Mouse (Mus musculus): Measurements from ENCODE around the gene Ndst4. TPM values are rescaled to one million over a fixed set of nuclear protein-coding genes. Genes with fewer than 3 reads are reported as not detected.

Gene Ndst4
- not detected for total RNA-seq (2018; cell fraction: chromatin; rRNA removed)
- total RNA-seq (2018; cell fraction: cytosol; rRNA removed), result not detected
- total RNA-seq (2018; cell fraction: nucleus; rRNA removed), result not detected
- polyA plus RNA-seq (2018), result not detected in 3 replicates

DNA sequence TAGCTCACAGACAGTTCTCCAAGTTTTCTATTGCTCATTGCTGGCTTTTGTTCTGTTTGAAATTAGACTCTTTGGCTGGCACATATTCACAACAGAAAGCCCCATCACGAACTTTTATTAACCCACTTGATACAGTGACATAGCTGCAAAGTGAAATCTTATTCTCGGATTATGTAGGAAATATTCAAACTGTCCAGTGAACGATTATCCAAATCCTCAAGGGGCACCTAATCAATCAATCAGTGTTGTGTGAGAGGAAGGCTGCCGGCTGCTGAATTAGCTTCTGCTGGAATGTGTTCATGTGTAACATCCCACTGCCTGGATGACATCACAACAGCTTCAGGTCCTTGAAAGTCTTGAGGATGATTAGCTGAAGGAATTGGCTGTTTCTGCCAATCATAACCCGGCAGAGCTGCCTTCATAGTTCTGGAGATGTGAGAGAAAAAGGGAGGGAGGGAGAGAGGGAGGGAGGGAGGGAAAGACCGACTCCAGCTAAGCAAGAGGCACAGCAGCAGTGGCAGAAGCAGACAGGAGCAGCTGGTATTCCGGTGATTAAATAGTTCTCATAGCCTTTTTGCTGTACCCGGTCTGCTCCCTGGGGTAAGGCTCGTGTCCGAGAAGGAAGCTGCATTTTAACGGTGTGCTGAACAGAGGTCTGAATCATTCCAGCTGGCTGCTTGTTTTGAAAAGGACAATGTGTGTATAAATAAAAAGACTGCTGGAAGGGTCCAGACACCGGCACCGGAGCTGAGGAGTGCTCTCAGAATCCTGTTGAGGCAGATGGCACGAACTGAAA is at the start of gene Ndst4:
Gene Ndst4 (plus strand): TSS at position 476 of the 796 bp plus-strand sequence.
- Histone ChIP-seq H3K36me3 (ENCODE audit: inconsistent target) (no peaks in the 10 kb centered on the region), H3K4me3 (ENCODE audit: inconsistent target) (no peak within 1 kb of the TSS), H3K79me2 (ENCODE audit: inconsistent target) (no peaks in the 10 kb centered on the region), H3K27ac (no peak within 1 kb of the TSS)
- WGBS (ENCODE audit: missing documents), result 53% methylated on average over 14 of the region's 14 CpGs

DNA sequence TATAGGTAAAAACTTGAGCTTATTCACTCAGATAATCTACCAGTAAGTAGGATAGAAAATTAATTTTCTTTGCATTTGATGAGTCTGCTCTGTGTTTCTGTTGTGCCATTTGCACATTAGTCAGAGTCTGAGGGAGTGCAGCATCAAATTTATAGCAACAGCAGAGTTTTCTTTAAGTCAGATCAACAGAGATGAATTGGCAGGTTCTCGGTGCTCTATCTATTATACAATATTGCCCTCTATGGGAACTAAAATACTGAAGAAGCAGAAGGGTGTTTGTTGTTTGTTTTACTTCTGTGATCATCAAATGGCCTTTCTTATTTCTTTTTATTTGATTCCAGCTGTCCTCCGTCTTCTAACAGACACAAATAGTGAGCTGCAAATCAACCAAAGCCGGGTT is 6.4 kb upstream of the Ndst4 start:
- H3K79me2 ChIP-seq (ENCODE audit: inconsistent target), result no peaks in the 10 kb centered on the region
- H3K36me3 ChIP-seq (ENCODE audit: inconsistent target), result no peaks in the 10 kb centered on the region
- no peak overlapping the region for H3K27ac ChIP-seq
- H3K4me3 ChIP-seq (ENCODE audit: inconsistent target), result no peak overlapping the region
- WGBS (ENCODE audit: missing documents), result 84% methylated on average over 3 of the region's 3 CpGs

DNA sequence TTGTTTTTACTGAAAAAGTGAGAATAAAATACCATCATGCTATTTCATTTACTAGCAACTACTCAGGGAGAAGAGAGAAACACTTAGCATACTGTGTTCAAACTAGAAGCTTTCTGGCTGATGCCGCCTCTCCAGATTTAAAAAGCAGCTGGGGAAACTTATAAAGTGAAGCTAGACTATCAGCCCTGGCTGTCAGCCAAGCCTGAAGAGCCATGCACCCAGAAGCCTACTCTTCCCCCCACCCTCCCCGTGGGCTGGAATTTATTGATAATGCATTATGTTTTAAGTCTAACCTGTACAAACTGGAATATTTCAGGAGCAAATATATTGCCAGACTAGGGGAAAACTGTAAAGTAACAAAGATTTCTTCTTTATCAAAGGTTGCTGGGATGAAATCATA is 2.6 kb downstream of the Ndst4 start:
- Histone ChIP-seq H3K27ac (no peak overlapping the region), H3K79me2 (ENCODE audit: inconsistent target) (no peaks in the 10 kb centered on the region), H3K36me3 (ENCODE audit: inconsistent target) (no peaks in the 10 kb centered on the region), H3K4me3 (ENCODE audit: inconsistent target) (no peak overlapping the region)
- WGBS (ENCODE audit: missing documents), result 79% methylated on average over 2 of the region's 2 CpGs

DNA sequence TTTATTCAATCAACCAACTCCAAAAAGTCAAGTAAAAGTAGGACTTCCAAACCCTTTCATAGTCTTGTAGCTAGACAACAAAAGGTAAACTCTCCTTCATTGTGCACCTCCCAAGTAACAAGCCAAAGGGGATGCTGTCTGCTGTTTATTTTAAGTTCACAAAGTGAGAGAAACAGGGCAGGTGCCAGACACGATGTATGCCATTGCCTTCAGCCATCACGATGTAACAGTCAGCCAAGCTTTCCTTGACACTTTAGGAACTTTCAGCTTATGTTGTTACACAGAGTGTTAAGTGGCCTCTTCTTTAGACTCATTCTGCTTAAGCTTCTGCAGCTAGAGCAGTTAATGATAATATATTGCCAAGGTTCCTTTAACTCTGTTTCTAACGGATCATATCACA is 3.1 kb downstream of the Ndst4 start:
- Histone ChIP-seq H3K36me3 (ENCODE audit: inconsistent target) (no peaks in the 10 kb centered on the region), H3K27ac (no peak overlapping the region), H3K79me2 (ENCODE audit: inconsistent target) (no peaks in the 10 kb centered on the region), H3K4me3 (ENCODE audit: inconsistent target) (no peak overlapping the region)
- WGBS (ENCODE audit: missing documents), result 86% methylated on average over 3 of the region's 3 CpGs

DNA sequence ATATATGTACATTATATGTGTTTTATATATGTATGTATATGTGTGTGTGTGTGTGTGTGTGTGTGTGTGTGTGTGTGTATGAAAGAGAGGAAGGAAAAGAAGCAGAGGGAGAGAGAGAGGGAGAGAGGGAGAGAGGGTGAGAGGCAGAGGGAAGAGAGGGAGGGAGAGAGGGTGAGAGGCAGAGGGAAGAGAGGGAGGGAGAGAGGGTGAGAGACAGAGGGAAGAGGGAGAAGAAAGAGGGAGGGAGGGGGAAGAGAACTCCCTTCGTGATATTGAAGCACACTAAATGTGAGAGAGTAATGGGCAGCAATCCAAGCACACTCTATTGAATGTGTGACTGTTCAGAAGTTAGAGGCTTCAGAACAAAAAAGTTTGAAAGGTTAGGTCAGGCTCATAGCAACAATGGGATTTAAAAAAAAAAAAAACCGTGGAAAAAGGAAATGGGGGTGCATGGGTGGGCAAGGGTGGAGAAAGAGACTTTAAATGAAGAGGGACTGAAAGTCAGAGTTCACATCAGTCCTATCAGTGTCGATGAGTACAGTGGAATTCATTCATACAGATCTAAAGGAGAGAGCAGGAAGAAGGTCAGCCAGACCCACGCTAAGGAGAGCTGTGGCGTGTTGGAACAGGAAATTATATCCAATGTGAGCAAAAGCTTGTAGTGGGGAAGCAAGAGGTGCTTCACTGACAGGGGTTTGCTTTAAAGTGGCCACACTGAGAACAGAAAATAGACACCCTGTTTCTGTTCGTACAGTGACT is 63.2 kb downstream of the Ndst4 start:
- H3K4me3 ChIP-seq (ENCODE audit: inconsistent target), result no peak overlapping the region
- H3K27ac ChIP-seq, result no peak overlapping the region
- H3K36me3 ChIP-seq (ENCODE audit: inconsistent target), result no peaks in the 10 kb centered on the region
- H3K79me2 ChIP-seq (ENCODE audit: inconsistent target), result no peaks in the 10 kb centered on the region
- WGBS (ENCODE audit: missing documents), result 40% methylated on average over 5 of the region's 6 CpGs

DNA sequence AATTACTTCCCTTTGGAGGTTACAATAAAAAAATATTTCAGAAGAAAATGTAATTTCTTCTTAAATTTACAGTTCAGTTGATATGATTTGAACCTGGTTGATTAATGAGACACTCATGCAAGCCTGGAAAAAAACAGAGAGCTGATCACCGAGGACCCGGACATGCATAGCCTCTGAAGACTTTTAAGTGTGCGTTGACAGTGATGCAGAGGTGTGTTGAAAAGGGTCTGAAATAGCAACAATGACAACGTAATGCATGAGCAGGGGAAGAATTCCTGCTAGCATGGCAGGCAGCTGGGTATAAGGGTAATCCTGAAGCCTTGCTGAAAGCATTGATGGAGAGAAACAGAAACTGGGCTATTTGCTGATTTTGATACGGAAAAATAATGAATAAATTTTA is 106.2 kb downstream of the Ndst4 start:
- H3K4me3 ChIP-seq (ENCODE audit: inconsistent target), result no peak overlapping the region
- no peak overlapping the region for H3K27ac ChIP-seq
- H3K79me2 ChIP-seq (ENCODE audit: inconsistent target), result no peaks in the 10 kb centered on the region
- WGBS (ENCODE audit: missing documents), result 82% methylated on average over 5 of the region's 5 CpGs
- no peaks in the 10 kb centered on the region for H3K36me3 ChIP-seq (ENCODE audit: inconsistent target)

DNA sequence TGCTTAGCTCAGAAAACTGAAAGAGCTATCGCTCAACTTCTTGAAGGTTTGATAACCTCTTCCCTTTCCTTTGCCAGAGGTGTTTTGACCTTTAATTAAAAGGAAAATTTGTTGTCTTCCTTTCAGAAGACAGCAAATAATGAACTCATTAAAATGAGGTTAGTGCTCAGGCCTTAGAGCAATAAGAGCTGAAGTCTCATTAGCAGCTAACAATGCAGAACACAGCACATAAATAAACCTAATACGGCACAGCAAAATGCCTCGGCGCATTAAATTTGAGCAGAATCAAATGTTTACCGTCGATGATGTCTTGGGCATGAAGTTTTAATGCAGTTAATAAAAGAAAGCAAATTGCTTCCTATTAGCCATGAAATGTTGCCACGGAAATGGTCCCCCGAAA is 129.5 kb downstream of the Ndst4 start:
- 92% methylated on average over 8 of the region's 8 CpGs for WGBS (ENCODE audit: missing documents)
- Histone ChIP-seq H3K79me2 (ENCODE audit: inconsistent target) (no peaks in the 10 kb centered on the region), H3K4me3 (ENCODE audit: inconsistent target) (no peak overlapping the region), H3K27ac (no peak overlapping the region), H3K36me3 (ENCODE audit: inconsistent target) (no peaks in the 10 kb centered on the region)

DNA sequence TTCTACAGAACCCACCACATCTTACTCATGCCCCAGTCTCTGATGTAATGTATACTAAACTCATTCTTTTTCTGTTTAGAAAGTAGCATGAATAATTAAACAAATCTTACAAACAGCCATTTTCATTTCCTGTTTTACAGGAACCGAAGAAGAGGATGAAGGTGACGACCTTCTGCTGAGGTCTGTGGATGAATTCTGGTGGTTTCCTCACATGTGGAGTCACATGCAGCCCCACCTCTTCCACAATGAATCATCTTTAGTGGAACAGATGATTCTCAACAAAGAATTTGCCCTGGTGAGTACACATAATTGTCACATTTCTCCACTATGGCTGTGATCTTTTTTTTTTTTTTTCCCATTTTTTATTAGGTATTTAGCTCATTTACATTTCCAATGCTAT is 166.7 kb downstream of the Ndst4 start:
- no peak overlapping the region for H3K27ac ChIP-seq
- no peaks in the 10 kb centered on the region for H3K36me3 ChIP-seq (ENCODE audit: inconsistent target)
- H3K79me2 ChIP-seq (ENCODE audit: inconsistent target), result no peaks in the 10 kb centered on the region
- no peak overlapping the region for H3K4me3 ChIP-seq (ENCODE audit: inconsistent target)
- WGBS (ENCODE audit: missing documents), result 55% methylated on average over 2 of the region's 2 CpGs

DNA sequence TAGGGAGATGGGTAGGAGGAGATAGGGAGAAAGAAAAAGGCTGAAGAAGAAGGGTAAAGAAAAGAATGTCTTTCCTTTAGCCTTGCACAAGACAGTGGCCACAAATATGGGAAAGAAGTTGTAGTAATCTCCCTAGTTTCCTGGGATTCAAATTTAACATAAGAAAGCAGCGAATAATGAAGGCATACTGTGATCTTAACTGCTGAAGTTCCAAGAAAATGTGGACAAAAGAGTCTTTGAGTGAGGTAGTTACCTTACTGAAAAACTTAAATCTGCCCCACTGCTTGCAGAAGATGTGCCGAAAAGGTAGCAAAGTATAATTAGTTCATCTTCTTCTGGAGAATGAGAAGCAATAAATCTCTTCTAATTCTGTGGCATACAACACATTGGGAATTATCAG is 228.4 kb downstream of the Ndst4 start:
- no peaks in the 10 kb centered on the region for H3K36me3 ChIP-seq (ENCODE audit: inconsistent target)
- no peaks in the 10 kb centered on the region for H3K79me2 ChIP-seq (ENCODE audit: inconsistent target)
- no peak overlapping the region for H3K4me3 ChIP-seq (ENCODE audit: inconsistent target)
- H3K27ac ChIP-seq, result no peak overlapping the region
- 74% methylated on average over 2 of the region's 2 CpGs for WGBS (ENCODE audit: missing documents)

DNA sequence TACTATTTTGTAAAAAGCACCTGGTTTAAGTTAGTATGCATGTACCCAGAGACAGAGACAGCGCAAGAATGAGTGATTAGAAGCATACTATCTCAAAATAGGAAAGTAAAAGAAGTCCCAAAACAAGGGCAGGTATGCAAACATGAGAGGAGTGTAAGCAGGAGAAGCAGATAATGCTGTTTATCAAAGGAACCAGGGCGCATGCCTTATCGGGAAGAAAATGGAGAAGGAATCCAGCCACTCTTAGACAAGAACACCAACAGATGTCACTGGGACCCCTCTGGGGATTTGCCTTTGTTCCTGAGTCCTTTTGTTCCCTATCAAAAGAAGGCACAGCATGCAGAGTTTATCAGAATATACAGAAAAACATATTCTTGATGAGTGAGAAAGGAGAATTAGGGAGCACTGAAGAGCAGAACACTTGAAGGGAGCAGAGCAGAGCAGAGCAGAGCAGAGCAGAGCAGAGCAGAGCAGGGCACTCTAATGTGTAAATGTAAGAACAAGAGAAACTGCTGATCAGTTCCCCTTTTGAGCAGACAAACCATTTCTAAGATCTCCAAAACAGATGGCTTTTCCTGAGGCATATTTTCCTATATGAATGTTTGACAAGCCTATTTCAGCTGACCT is 251.2 kb downstream of the Ndst4 start:
- Histone ChIP-seq H3K27ac (no peak overlapping the region), H3K79me2 (ENCODE audit: inconsistent target) (no peaks in the 10 kb centered on the region), H3K4me3 (ENCODE audit: inconsistent target) (no peak overlapping the region), H3K36me3 (ENCODE audit: inconsistent target) (no peaks in the 10 kb centered on the region)
- WGBS (ENCODE audit: missing documents), result 76% methylated on average over 3 of the region's 3 CpGs

DNA sequence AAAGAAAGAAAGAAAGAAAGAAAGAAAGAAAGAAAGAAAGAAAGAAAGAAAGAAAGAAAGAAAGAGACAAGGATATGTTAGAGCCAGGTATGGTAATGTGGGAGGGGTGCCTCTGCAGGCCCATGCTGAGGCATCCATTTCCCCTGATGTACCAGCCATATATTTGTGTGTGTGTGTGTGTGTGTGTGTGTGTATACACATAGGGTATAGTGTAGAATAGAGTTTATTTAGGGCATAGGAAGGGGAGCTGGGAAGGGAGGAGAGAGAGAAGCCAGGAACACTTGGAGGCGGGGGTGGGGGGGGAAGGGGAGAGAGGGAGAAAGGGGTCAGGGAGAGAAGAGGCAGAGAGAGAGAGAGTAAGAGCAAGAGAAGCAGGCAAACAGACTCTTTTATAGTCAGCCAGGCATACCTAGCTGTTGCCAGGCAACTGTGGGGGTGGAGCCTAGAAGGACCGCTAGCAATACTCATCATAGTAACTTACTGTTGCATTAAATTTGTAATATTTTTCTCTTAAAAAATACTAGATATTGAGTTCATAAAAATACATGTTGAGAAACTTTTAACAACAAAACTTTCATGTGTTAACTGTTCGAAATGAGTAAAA is 256.3 kb downstream of the Ndst4 start:
- Histone ChIP-seq H3K36me3 (ENCODE audit: inconsistent target) (no peaks in the 10 kb centered on the region), H3K79me2 (ENCODE audit: inconsistent target) (no peaks in the 10 kb centered on the region), H3K4me3 (ENCODE audit: inconsistent target) (no peak overlapping the region), H3K27ac (no peak overlapping the region)
- WGBS (ENCODE audit: missing documents), result 76% methylated on average over 3 of the region's 3 CpGs

DNA sequence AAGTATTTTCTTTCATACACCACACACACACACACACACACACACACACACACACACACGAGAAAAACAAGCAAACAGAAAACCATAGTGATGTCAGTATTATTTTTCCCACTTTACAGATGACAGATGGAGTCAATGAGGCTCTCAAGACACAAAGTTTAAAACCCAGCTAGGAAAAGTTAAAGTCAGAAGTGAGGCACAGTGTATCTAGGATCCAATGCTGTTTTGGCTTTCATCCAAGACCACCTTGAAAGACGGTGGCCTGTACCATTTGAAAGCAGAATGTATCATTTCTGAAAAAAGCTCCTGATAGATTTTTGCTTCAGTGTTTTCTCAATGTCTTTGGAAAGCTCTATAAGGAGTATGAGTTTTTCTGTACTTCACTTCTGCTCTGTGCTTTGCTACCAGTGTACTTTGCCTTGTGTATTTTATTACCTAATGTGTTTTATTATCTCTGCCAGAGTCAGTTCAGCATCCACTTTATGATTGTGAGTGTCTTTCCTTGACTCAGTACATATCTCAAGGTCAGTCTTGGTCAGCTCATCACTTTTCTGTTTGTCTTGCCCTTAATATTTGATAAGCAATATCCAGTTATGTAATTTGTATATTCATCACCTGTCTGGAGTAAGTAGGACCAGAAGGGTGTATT is 257.1 kb downstream of the Ndst4 start:
- no peak overlapping the region for H3K27ac ChIP-seq
- 59% methylated on average over 2 of the region's 2 CpGs for WGBS (ENCODE audit: missing documents)
- H3K79me2 ChIP-seq (ENCODE audit: inconsistent target), result no peaks in the 10 kb centered on the region
- no peaks in the 10 kb centered on the region for H3K36me3 ChIP-seq (ENCODE audit: inconsistent target)
- no peak overlapping the region for H3K4me3 ChIP-seq (ENCODE audit: inconsistent target)

DNA sequence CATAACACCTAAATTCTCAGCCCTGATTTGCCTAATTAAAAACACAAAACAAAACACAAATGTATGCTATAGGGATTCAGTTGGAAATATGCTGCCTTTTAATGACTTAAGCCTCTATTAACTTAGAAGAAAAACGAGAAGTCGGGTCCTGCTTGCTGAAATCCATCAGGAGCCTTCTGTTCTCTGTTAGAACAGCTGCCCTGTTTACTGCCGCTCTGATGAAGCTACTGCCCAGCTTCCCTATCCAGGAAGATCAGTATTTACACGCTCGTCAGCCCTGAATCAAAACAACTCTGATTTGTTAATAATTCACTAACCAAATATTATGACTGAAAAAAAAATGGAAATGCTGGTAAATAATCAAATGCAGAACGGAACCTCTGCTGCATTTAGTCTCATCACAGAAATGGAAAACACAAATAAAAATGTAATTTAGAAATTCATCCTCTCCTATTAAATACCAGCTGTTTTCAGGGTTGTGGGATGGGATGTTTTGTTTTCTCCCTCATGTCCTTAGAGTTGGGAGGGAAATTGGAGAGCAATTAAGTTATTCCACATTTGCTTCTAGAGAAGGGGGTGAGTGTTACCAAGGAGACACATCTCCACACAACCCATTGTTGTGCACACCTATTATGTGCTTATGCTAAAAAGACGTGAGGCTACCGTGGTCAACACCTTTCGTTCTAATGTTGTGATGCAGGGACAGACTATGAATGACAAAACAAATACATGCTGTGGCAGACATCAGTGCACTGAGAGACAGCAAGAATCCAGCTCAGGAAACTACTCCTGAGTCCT is 270.3 kb downstream of the Ndst4 start:
- H3K27ac ChIP-seq, result no peak overlapping the region
- 71% methylated on average over 9 of the region's 9 CpGs for WGBS (ENCODE audit: missing documents)
- H3K36me3 ChIP-seq (ENCODE audit: inconsistent target), result no peaks in the 10 kb centered on the region
- no peak overlapping the region for H3K4me3 ChIP-seq (ENCODE audit: inconsistent target)
- no peaks in the 10 kb centered on the region for H3K79me2 ChIP-seq (ENCODE audit: inconsistent target)

Data from macrophage (primary cell).